Mouse (Mus musculus): ENCODE results near the gene Gm5862. TPM values are rescaled to one million over a fixed set of nuclear protein-coding genes. Genes with fewer than 3 reads are reported as not detected.
"Not testable (repeated sequence)": the region's sequence is repeated elsewhere in the genome, so short reads cannot be mapped to it uniquely, and the experiment has no call there.

Gene Gm5862
- not detected in 2 replicates for polyA plus RNA-seq (2014; fragmentation: Nextera tagmentation; extraction: Ambion mirVana)

- H3K27me3 ChIP-seq (ENCODE audit: control insufficient read depth, insufficient read depth, low read length); H3K36me3 ChIP-seq (ENCODE audit: control insufficient read depth, insufficient read depth, low read length); DNase-seq (ENCODE audit: low spot score); H3K4me3 ChIP-seq (ENCODE audit: low read depth, low read length); H3K9me3 ChIP-seq (ENCODE audit: control insufficient read depth, low read length); H3K27ac ChIP-seq (ENCODE audit: low read depth, low read length); H3K4me1 ChIP-seq (ENCODE audit: control insufficient read depth, insufficient read depth, low read length); H3K4me2 ChIP-seq (ENCODE audit: low read depth); ATAC-seq (ENCODE audit: insufficient read depth, low FRiP score, low TSS enrichment); H3K9ac ChIP-seq (ENCODE audit: low read length): not testable (repeated sequence)
- WGBS: no CpG with 5 or more reads among the region's 3 CpGs
Observed at GRCm38 (mm10) chr5:26022816-26023215, at the start of gene Gm5862. Gene Gm5862, minus strand, starts transcription at chr5:26022916.

- Histone ChIP-seq H3K4me2 (ENCODE audit: low read depth) (no peak overlapping the region), H3K9me3 (ENCODE audit: control insufficient read depth, low read length) (no peaks in the 10 kb centered on the region), H3K27me3 (ENCODE audit: control insufficient read depth, insufficient read depth, low read length) (no peaks in the 10 kb centered on the region), H3K9ac (ENCODE audit: low read length) (no peak overlapping the region), H3K4me3 (ENCODE audit: low read depth, low read length) (no peak overlapping the region), H3K36me3 (ENCODE audit: control insufficient read depth, insufficient read depth, low read length) (no peaks in the 10 kb centered on the region), H3K4me1 (ENCODE audit: control insufficient read depth, insufficient read depth, low read length) (no peaks in the 10 kb centered on the region), H3K27ac (ENCODE audit: low read depth, low read length) (no peak overlapping the region)
- 85% methylated on average over 24 of the region's 24 CpGs for WGBS
- DNase-seq (ENCODE audit: low spot score) (no peak), ATAC-seq (ENCODE audit: insufficient read depth, low FRiP score, low TSS enrichment) (no peak)
Observed at GRCm38 (mm10) chr5:26070716-26071115, 48.0 kb upstream of the Gm5862 start.

- H3K4me1 ChIP-seq (ENCODE audit: control insufficient read depth, insufficient read depth, low read length); ATAC-seq (ENCODE audit: insufficient read depth, low FRiP score, low TSS enrichment); H3K4me2 ChIP-seq (ENCODE audit: low read depth); DNase-seq (ENCODE audit: low spot score); H3K9ac ChIP-seq (ENCODE audit: low read length); H3K9me3 ChIP-seq (ENCODE audit: control insufficient read depth, low read length); H3K27me3 ChIP-seq (ENCODE audit: control insufficient read depth, insufficient read depth, low read length); H3K36me3 ChIP-seq (ENCODE audit: control insufficient read depth, insufficient read depth, low read length); H3K27ac ChIP-seq (ENCODE audit: low read depth, low read length); H3K4me3 ChIP-seq (ENCODE audit: low read depth, low read length): not testable (repeated sequence)
- no CpG with 5 or more reads among the region's 2 CpGs for WGBS
Observed at GRCm38 (mm10) chr5:26058481-26058880, 35.8 kb upstream of the Gm5862 start, which contains the start of gene Gm7347. Gene Gm7347, minus strand, starts transcription at chr5:26058581.

- WGBS: 76% methylated on average over 2 of the region's 2 CpGs
Observed at GRCm38 (mm10) chr5:26039458-26039857, 16.7 kb upstream of the Gm5862 start, which contains the start of gene Speer4a. Gene Speer4a, minus strand, starts transcription at chr5:26039558.

GRCm38 (mm10) chr5:26007697-26008096 is 15.0 kb downstream of the Gm5862 start:
- not testable (repeated sequence) for ATAC-seq (ENCODE audit: insufficient read depth, low FRiP score, low TSS enrichment); H3K27me3 ChIP-seq (ENCODE audit: control insufficient read depth, insufficient read depth, low read length)
- 66% methylated on average over 5 of the region's 7 CpGs for WGBS

More at GRCm38 (mm10) chr5:26039458-26039857, 16.7 kb upstream of the Gm5862 start, which contains the start of gene Speer4a:
- not testable (repeated sequence) for H3K27me3 ChIP-seq (ENCODE audit: control insufficient read depth, insufficient read depth, low read length); H3K4me2 ChIP-seq (ENCODE audit: low read depth); H3K9me3 ChIP-seq (ENCODE audit: control insufficient read depth, low read length); DNase-seq (ENCODE audit: low spot score); ATAC-seq (ENCODE audit: insufficient read depth, low FRiP score, low TSS enrichment); H3K36me3 ChIP-seq (ENCODE audit: control insufficient read depth, insufficient read depth, low read length); H3K4me3 ChIP-seq (ENCODE audit: low read depth, low read length); H3K9ac ChIP-seq (ENCODE audit: low read length); H3K27ac ChIP-seq (ENCODE audit: low read depth, low read length); H3K4me1 ChIP-seq (ENCODE audit: control insufficient read depth, insufficient read depth, low read length)

GRCm38 (mm10) chr5:26006937-26007695 is 15.6 kb downstream of the Gm5862 start:
- ATAC-seq (ENCODE audit: insufficient read depth, low FRiP score, low TSS enrichment) (peak; percentile 85), DNase-seq (ENCODE audit: low spot score) (peak; percentile 67)
- not testable (repeated sequence) for H3K36me3 ChIP-seq (ENCODE audit: control insufficient read depth, insufficient read depth, low read length); H3K9me3 ChIP-seq (ENCODE audit: control insufficient read depth, low read length); H3K27me3 ChIP-seq (ENCODE audit: control insufficient read depth, insufficient read depth, low read length); H3K4me1 ChIP-seq (ENCODE audit: control insufficient read depth, insufficient read depth, low read length); H3K27ac ChIP-seq (ENCODE audit: low read depth, low read length)
- WGBS: 18% methylated on average over 45 of the region's 45 CpGs
- peak overlapping the region; percentile 39 for H3K9ac ChIP-seq (ENCODE audit: low read length)
- peak overlapping the region; percentile 64 for H3K4me2 ChIP-seq (ENCODE audit: low read depth)
- peak overlapping the region; percentile 31 for H3K4me3 ChIP-seq (ENCODE audit: low read depth, low read length)

More at GRCm38 (mm10) chr5:26007697-26008096, 15.0 kb downstream of the Gm5862 start:
- H3K4me3 ChIP-seq (ENCODE audit: low read depth, low read length); H3K9me3 ChIP-seq (ENCODE audit: control insufficient read depth, low read length); DNase-seq (ENCODE audit: low spot score); H3K4me1 ChIP-seq (ENCODE audit: control insufficient read depth, insufficient read depth, low read length); H3K36me3 ChIP-seq (ENCODE audit: control insufficient read depth, insufficient read depth, low read length); H3K4me2 ChIP-seq (ENCODE audit: low read depth); H3K9ac ChIP-seq (ENCODE audit: low read length); H3K27ac ChIP-seq (ENCODE audit: low read depth, low read length): not testable (repeated sequence)

- 83% methylated on average over 1 of the region's 2 CpGs for WGBS
Observed at GRCm38 (mm10) chr5:26004698-26005097, 18.0 kb downstream of the Gm5862 start, which contains the start of gene Gm1979. Gene Gm1979, minus strand, starts transcription at chr5:26004798.

GRCm38 (mm10) chr5:25988550-25988949 is 34.2 kb downstream of the Gm5862 start, which contains the start of gene Gm21698:
Gene Gm21698, minus strand, starts transcription at chr5:25988650.
- not testable (repeated sequence) for H3K4me1 ChIP-seq (ENCODE audit: control insufficient read depth, insufficient read depth, low read length); H3K27ac ChIP-seq (ENCODE audit: low read depth, low read length); H3K4me2 ChIP-seq (ENCODE audit: low read depth); ATAC-seq (ENCODE audit: insufficient read depth, low FRiP score, low TSS enrichment); DNase-seq (ENCODE audit: low spot score); H3K9me3 ChIP-seq (ENCODE audit: control insufficient read depth, low read length); H3K4me3 ChIP-seq (ENCODE audit: low read depth, low read length); H3K9ac ChIP-seq (ENCODE audit: low read length); H3K27me3 ChIP-seq (ENCODE audit: control insufficient read depth, insufficient read depth, low read length); H3K36me3 ChIP-seq (ENCODE audit: control insufficient read depth, insufficient read depth, low read length)
- no CpG with 5 or more reads among the region's 3 CpGs for WGBS

More at GRCm38 (mm10) chr5:26004698-26005097, 18.0 kb downstream of the Gm5862 start, which contains the start of gene Gm1979:
- H3K27me3 ChIP-seq (ENCODE audit: control insufficient read depth, insufficient read depth, low read length); H3K4me3 ChIP-seq (ENCODE audit: low read depth, low read length); DNase-seq (ENCODE audit: low spot score); H3K36me3 ChIP-seq (ENCODE audit: control insufficient read depth, insufficient read depth, low read length); H3K9ac ChIP-seq (ENCODE audit: low read length); H3K4me2 ChIP-seq (ENCODE audit: low read depth); H3K4me1 ChIP-seq (ENCODE audit: control insufficient read depth, insufficient read depth, low read length); H3K27ac ChIP-seq (ENCODE audit: low read depth, low read length); H3K9me3 ChIP-seq (ENCODE audit: control insufficient read depth, low read length); ATAC-seq (ENCODE audit: insufficient read depth, low FRiP score, low TSS enrichment): not testable (repeated sequence)

GRCm38 (mm10) chr5:25972563-25972962 is 50.2 kb downstream of the Gm5862 start, which contains the start of gene Gm21680:
Gene Gm21680, minus strand, starts transcription at chr5:25972663.
- not testable (repeated sequence) for H3K27me3 ChIP-seq (ENCODE audit: control insufficient read depth, insufficient read depth, low read length); H3K4me1 ChIP-seq (ENCODE audit: control insufficient read depth, insufficient read depth, low read length); H3K36me3 ChIP-seq (ENCODE audit: control insufficient read depth, insufficient read depth, low read length); H3K9ac ChIP-seq (ENCODE audit: low read length); ATAC-seq (ENCODE audit: insufficient read depth, low FRiP score, low TSS enrichment); H3K4me2 ChIP-seq (ENCODE audit: low read depth); H3K4me3 ChIP-seq (ENCODE audit: low read depth, low read length); H3K9me3 ChIP-seq (ENCODE audit: control insufficient read depth, low read length); DNase-seq (ENCODE audit: low spot score); H3K27ac ChIP-seq (ENCODE audit: low read depth, low read length)
- no CpG with 5 or more reads among the region's 2 CpGs for WGBS
